Mouse (Mus musculus): Measurements from ENCODE around the gene Eif4h. TPM values are rescaled to one million over a fixed set of nuclear protein-coding genes. Genes with fewer than 3 reads are reported as not detected.
A peak's percentile ranks its signal among the peaks of the same experiment; 100 is the strongest.

Eif4h gene
- total RNA-seq, 1 experiment: 322 TPM

- H3K9me3 ChIP-seq (ENCODE audit: control insufficient read depth, insufficient read depth, low read depth, low read length): no peaks in the 10 kb centered on the region
- DNase-seq (ENCODE audit: low read depth, low spot score): no peak
- peak overlapping the region; percentile 96 to 99 for H3K4me3 ChIP-seq (ENCODE audit: insufficient read depth in 1 of 2, low read depth in 1 of 2, low read length in 2 of 2, poor library complexity in 1 of 2, severe bottlenecking in 1 of 2)
- peaks cover 7% of the 10 kb centered on the region for H3K36me3 ChIP-seq (ENCODE audit: control insufficient read depth, insufficient read depth, low read length, poor library complexity, severe bottlenecking)
- in situ Hi-C loops (cut with MboI; ENCODE audit: low sequenced_read_pairs in 2 of 2, unreplicated experiment in 2 of 2): no loop called here
- peaks cover 0 to 2% of the 10 kb centered on the region in 2 experiments; a peak in 1 of 4 replicates for H3K4me1 ChIP-seq (ENCODE audit: control insufficient read depth in 2 of 2, insufficient read depth in 2 of 2, low read length in 2 of 2, poor library complexity in 1 of 2)
- H3K27ac ChIP-seq (ENCODE audit: insufficient read depth, low read depth, low read length, poor library complexity, severe bottlenecking): no peak overlapping the region
- TF ChIP-seq ZNF384 (IDR thresholded peaks at IDR 0.05; ENCODE audit: low read depth, low read length) (no peak), CHD2 (IDR thresholded peaks at IDR 0.05; ENCODE audit: low read depth, low read length) (no peak), ZC3H11A (IDR thresholded peaks at IDR 0.05; ENCODE audit: borderline replicate concordance, low read depth, low read length) (no peak), MAFK (IDR thresholded peaks at IDR 0.05; ENCODE audit: insufficient read depth, low read depth, low read length) (no peak), HCFC1 (IDR thresholded peaks at IDR 0.05; ENCODE audit: borderline replicate concordance, insufficient read depth, low read length) (no peak)
- peak overlapping the region; percentile 99 for H3K9ac ChIP-seq (ENCODE audit: insufficient read depth, low read depth, low read length, poor library complexity, severe bottlenecking)
These were observed 56.0 kb downstream of the Eif4h start for GRCm38 (mm10) chr5:134583006-134583883.

DNA sequence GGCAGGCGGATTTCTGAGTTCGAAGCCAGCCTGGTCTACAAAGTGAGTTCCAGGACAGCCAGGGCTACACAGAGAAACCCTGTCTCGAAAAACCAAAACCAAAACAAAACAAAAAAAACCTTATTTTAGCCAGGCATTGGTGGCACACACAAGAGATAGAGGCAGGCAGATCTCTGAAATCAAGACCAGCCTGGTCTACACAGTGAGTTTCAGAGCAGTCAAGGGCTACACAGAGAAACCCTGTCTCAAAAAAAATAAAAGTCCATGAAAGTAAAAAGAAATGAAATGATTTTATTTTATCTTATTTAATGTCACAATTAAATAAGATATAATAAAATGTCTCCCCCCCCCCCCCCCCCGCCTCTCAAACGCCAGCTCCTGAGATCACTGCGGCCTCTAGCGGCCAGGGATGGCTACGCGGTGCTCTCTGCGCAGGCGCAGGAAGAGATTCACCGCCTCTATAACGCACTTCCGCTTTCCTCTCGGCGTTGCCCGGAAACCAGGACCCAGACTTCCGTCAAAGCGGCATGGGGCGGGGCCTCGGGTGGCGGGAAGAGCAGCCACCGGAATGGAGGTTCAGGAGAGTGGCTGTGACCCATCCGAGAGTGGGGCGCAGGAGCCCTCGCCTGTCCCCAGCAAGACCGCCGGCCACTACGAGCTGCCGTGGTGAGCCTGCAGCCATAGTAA lies 56.9 kb downstream of the Eif4h start:
- in situ Hi-C loops (cut with MboI; ENCODE audit: low sequenced_read_pairs in 2 of 2, unreplicated experiment in 2 of 2): no loop called here
- H3K27ac ChIP-seq (ENCODE audit: insufficient read depth, low read depth, low read length, poor library complexity, severe bottlenecking): no peak overlapping the region; the same call in 1 of the 2 replicates
- H3K9ac ChIP-seq (ENCODE audit: insufficient read depth, low read depth, low read length, poor library complexity, severe bottlenecking): peak overlapping the region; percentile 99
- DNase-seq (ENCODE audit: low read depth, low spot score): peak; percentile 96
- H3K4me1 ChIP-seq (ENCODE audit: control insufficient read depth in 2 of 2, insufficient read depth in 2 of 2, low read length in 2 of 2, poor library complexity in 1 of 2): peaks cover 0 to 2% of the 10 kb centered on the region in 2 experiments; a peak in 1 of 4 replicates
- H3K36me3 ChIP-seq (ENCODE audit: control insufficient read depth, insufficient read depth, low read length, poor library complexity, severe bottlenecking): peaks cover 6% of the 10 kb centered on the region
- H3K9me3 ChIP-seq (ENCODE audit: control insufficient read depth, insufficient read depth, low read depth, low read length): no peaks in the 10 kb centered on the region
- no peak for TF ChIP-seq ZC3H11A (IDR thresholded peaks at IDR 0.05; ENCODE audit: borderline replicate concordance, low read depth, low read length)
- TF ChIP-seq CHD2 (IDR thresholded peaks at IDR 0.05; ENCODE audit: low read depth, low read length): no peak
- no peak for TF ChIP-seq HCFC1 (IDR thresholded peaks at IDR 0.05; ENCODE audit: borderline replicate concordance, insufficient read depth, low read length)
- TF ChIP-seq ZNF384 (IDR thresholded peaks at IDR 0.05; ENCODE audit: low read depth, low read length): no peak
- no peak for TF ChIP-seq MAFK (IDR thresholded peaks at IDR 0.05; ENCODE audit: insufficient read depth, low read depth, low read length)
- H3K4me3 ChIP-seq (ENCODE audit: insufficient read depth in 1 of 2, low read depth in 1 of 2, low read length in 2 of 2, poor library complexity in 1 of 2, severe bottlenecking in 1 of 2): peak overlapping the region; percentile 96 to 99

DNA sequence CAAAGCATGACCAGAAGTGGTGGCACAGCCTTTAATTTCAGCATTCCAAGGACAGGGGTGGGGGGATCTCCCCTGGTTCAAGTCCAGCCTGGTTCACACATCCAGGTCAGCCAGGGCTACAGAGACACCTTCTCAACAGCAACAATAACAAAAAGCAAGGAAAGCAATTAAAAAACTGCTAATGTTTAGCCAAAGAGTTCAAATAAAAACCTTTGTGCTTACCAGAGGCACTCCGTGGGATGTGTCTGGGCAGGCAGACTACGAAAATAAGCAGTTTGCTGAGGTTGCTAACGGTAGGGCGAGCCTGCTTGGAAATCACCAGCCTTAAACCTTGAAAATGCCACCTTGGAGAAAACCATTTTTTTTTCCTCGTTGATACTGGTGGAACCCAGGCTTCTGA lies 58.1 kb downstream of the Eif4h start, which contains the start of gene Rfc2:
TSS of gene Rfc2 (plus strand) at position 221 of the 400 bp plus-strand sequence.
- TF ChIP-seq HCFC1 (IDR thresholded peaks at IDR 0.05; ENCODE audit: borderline replicate concordance, insufficient read depth, low read length) (no peak), MAFK (IDR thresholded peaks at IDR 0.05; ENCODE audit: insufficient read depth, low read depth, low read length) (no peak), CHD2 (IDR thresholded peaks at IDR 0.05; ENCODE audit: low read depth, low read length) (no peak), ZNF384 (IDR thresholded peaks at IDR 0.05; ENCODE audit: low read depth, low read length) (no peak), ZC3H11A (IDR thresholded peaks at IDR 0.05; ENCODE audit: borderline replicate concordance, low read depth, low read length) (no peak)
- DNase-seq (ENCODE audit: low read depth, low spot score): no peak
- Histone ChIP-seq H3K9me3 (ENCODE audit: control insufficient read depth, insufficient read depth, low read depth, low read length) (no peaks in the 10 kb centered on the region), H3K9ac (ENCODE audit: insufficient read depth, low read depth, low read length, poor library complexity, severe bottlenecking) (no peak within 1 kb of the TSS), H3K36me3 (ENCODE audit: control insufficient read depth, insufficient read depth, low read length, poor library complexity, severe bottlenecking) (no peaks in the 10 kb centered on the region), H3K4me3 (ENCODE audit: insufficient read depth in 1 of 2, low read depth in 1 of 2, low read length in 2 of 2, poor library complexity in 1 of 2, severe bottlenecking in 1 of 2) (no peak within 1 kb of the TSS), H3K4me1 (ENCODE audit: control insufficient read depth in 2 of 2, insufficient read depth in 2 of 2, low read length in 2 of 2, poor library complexity in 1 of 2) (peaks cover 0 to 2% of the 10 kb centered on the region in 2 experiments; a peak in 1 of 4 replicates), H3K27ac (ENCODE audit: insufficient read depth, low read depth, low read length, poor library complexity, severe bottlenecking) (no peak within 1 kb of the TSS)
- in situ Hi-C loops (cut with MboI; ENCODE audit: low sequenced_read_pairs in 2 of 2, unreplicated experiment in 2 of 2): no loop called here

GRCm38 (mm10) chr5:134579135-134579534 lies 60.2 kb downstream of the Eif4h start:
- Histone ChIP-seq H3K9me3 (ENCODE audit: control insufficient read depth, insufficient read depth, low read depth, low read length) (no peaks in the 10 kb centered on the region), H3K4me3 (ENCODE audit: insufficient read depth in 1 of 2, low read depth in 1 of 2, low read length in 2 of 2, poor library complexity in 1 of 2, severe bottlenecking in 1 of 2) (no peak overlapping the region), H3K36me3 (ENCODE audit: control insufficient read depth, insufficient read depth, low read length, poor library complexity, severe bottlenecking) (no peaks in the 10 kb centered on the region), H3K27ac (ENCODE audit: insufficient read depth, low read depth, low read length, poor library complexity, severe bottlenecking) (no peak overlapping the region), H3K4me1 (ENCODE audit: control insufficient read depth in 2 of 2, insufficient read depth in 2 of 2, low read length in 2 of 2, poor library complexity in 1 of 2) (peaks cover 0 to 2% of the 10 kb centered on the region in 2 experiments; a peak in 1 of 4 replicates), H3K9ac (ENCODE audit: insufficient read depth, low read depth, low read length, poor library complexity, severe bottlenecking) (no peak overlapping the region)
- in situ Hi-C loops (cut with MboI; ENCODE audit: low sequenced_read_pairs in 2 of 2, unreplicated experiment in 2 of 2): no loop called here
- TF ChIP-seq ZNF384 (IDR thresholded peaks at IDR 0.05; ENCODE audit: low read depth, low read length) (0 out of 2 replicates have a peak, but pooled peaks have one; percentile 17), ZC3H11A (IDR thresholded peaks at IDR 0.05; ENCODE audit: borderline replicate concordance, low read depth, low read length) (no peak)
- DNase-seq (ENCODE audit: low read depth, low spot score): no peak
